Mouse (Mus musculus): Measurements from ENCODE around the gene Slc25a1.

GRCm38 (mm10) chr16:17934445-17934910 is 6.5 kb upstream of the Slc25a1 start:
- no peak for TF ChIP-seq POLR2A (IDR thresholded peaks at IDR 0.05; ENCODE audit: borderline replicate concordance, extremely low read depth, insufficient read depth, insufficient read length, poor library complexity, severe bottlenecking)
- no peak for TF ChIP-seq CTCF (IDR thresholded peaks at IDR 0.05; ENCODE audit: borderline replicate concordance, extremely low read depth, insufficient read depth, insufficient read length)
